Mouse (Mus musculus): ENCODE measurements around the gene Hcfc2.

Hcfc2 gene

DNA sequence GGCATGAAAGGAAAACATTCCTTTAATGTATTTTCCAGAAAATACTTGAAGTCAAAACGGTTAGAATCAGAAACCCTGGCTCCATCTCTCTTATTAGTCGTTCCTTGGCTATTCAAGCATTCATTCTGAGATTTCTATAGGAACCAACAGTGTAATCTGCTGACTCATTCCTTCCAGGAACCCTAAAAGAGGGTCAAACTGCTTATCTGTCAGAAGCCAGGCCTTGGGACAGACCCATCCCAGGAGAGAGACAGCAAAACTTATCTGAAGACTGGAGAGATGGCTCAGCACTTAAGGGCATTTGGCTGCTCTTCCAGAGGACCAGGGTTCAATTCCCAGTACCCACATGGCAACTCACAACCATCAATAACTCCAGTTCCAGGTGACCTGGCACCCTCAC, 81.1 kb downstream of the Hcfc2 start:
- no peak for DNase-seq

DNA sequence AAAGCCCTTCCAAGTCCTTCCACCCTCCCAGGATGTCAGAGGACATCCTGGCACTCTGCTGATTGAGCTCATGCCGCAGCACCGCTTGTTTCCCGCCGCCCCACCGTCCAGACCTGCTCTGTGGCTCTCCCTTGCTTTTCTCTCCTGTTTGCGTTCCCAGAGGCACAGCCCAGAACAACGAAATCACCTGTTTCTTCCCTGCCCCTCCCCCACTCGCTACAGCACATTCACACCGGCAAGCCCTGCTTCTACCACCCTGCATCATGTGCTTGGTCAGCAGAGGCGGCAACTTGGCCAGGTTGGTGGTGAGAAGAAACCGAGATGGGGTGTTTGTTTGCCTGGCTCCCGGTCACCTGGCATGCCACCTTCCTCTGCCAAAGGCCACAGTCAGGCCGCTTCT, 81.9 kb downstream of the Hcfc2 start:
- DNase-seq: no peak

DNA sequence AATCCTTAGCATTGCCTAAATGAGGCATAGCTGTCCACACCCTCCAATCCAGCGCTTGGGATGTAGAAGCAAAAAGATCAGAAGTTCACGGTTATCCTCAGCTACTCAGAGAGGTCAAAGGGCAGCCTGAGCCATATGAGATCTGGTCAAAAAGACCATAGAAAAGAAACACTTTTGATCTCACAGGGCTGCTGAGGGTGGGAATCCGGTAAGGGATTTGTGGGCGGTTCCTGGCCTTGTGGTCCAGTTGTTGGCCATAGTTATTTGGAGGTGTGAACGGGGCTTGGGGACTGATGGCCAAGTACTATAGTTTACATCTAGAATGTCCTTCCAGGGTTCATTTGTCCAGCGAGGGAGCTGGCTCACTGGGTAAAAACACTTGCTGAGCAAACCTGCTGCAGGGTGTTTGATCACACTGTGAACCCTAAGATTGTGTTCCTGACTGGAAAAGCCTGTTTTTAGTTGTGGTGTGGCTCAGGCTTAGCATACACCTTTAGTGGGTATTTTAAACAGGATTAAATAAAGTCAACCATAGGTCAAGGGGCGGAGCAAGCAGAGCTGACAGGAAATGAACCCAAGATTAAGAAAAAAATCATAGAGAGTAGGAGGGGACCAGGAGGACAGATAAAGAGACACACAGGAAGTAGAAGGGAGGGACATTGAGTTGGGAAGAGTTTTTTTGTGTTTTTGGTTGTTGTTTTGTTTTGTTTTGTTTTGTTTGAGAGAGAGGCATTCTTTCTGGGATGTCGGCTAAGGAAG, 83.0 kb downstream of the Hcfc2 start:
- no peak for DNase-seq

DNA sequence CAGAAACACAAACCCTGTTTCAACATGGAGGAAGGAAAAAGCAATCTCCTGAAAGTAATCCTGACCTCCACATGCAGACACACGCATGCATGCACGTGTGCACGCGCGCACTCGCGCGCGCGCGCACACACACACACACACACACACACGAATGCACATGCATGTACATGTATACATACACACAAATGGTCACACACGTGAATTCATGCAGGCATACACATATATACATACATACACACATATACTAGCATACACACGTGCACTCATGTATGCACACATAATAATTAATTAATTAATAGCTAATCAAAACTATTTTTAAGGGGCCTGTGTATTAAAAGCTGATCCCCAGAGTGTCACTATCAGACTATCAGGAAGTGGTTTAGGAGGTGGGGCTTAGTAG, 83.9 kb downstream of the Hcfc2 start:
- no peak for DNase-seq

DNA sequence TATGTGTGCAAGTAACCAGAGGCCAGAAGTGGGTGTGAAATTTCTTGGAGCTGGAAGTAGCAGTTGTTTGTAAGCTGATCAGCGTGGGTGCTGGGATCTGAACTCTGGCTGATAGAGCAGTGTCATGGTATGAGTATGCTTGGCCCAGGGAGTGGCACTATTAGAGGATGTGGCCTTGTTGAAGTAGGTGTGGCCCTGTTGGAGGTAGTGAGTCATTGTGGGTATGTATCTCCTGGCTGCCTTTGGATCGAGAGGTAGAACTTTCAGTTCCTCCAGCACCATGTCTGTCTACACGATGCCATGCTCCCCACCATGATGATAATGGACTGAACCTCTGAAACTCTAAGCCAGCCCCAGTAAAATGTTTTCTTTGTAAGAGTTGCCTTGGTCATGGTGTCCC, 84.4 kb downstream of the Hcfc2 start:
- no peak for DNase-seq

DNA sequence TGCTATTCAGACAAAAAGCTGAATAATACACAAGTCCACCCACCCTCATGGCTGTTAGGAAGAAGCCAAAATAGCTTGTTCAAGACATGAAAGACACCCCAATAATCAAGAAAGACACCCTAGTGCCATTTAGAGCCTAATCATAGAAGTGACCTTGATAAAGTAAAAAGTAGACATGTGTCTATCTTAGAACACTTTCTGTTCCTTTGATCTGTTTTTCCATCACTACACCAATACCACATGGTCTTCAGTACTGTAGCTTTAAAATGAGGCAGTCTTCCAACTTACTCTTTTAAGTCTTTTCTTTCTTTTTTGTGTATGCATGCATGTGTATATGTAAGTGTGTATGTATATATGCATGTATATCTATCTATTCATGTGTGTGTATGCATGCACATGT, 84.9 kb downstream of the Hcfc2 start:
- no peak for DNase-seq

DNA sequence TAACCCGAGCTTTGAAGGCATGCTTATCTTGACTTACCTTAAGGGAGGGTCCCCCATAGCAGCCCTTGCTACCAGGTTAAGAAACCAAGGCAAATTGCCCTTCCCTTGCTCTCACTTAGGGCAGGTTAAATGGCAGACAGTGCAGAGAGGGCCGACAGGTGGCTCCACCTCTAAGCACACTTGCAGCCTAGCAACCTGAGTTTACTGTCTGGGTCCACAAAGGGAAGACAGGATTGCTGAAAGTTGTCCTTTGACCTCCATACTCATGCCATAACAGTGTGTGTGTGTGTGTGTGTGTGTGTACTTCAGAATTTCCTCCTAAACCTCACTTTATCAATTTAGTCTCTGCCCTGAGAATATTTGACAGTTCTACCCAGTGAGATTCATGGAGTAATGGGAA, 86.5 kb downstream of the Hcfc2 start:
- no peak for DNase-seq

DNA sequence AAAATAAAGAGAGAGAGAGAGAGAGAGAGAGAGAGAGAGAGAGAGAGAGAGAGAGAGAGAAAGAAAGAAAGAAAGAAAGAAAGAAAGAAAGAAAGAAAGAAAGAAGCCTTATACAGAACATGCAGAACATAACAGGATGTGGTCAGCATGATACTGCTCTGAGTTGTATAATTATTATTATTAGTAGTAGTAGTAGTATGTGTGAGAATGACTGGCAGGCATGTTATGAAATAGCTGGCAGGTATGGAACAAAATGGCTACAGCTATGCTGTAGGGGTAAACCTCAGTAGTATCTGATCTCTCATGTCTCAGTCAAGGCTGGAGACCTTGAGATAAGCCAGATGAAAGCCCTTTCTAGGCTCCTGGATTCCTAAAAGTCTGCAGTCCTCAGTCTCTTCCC, 93.2 kb downstream of the Hcfc2 start:
- no peak for DNase-seq

DNA sequence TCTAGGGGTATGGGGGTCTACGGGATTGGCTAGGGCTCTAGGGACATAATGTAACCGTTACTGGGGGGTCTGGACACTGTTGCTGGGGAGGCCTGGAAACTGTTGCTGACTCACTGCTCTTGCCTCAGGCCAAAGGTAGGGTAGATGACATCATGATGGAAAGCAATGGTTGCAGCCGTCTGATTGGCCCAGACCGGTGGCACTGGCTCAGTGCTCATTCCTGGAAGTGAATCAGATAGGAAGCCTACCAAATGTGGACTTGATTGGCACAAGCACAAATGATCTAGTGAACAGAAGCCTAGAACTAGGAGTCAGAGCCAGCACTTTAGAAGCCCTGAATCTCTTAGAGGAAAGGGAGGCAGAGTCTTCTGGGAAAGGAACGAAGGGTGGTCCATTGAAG, 94.5 kb downstream of the Hcfc2 start:
- DNase-seq: no peak

DNA sequence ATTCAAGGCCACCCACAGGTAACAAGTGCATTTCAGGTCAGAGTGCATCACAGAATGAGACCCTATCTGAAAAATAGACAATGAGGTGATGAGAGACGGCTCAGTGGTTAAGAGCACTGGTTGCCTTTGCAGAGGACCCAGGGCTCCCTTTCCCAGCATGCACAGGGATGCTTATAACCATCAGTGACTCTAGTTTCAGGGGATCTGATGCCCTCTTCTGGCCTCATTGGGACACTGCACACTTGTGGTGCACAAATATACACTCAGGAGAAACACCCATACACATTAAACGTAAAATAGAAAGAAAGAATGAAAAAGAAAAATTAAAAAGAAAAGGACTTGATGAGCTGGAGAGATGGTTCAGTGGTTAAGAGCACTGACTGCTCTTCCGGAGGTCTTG, 95.8 kb downstream of the Hcfc2 start:
- no peak for DNase-seq
